7 mouse cellular contexts compared by ENCODE assay signal in genomic region chr16:81201992-81202391, GRCm38 (mm10). TPM values are rescaled to one million over a fixed set of nuclear protein-coding genes. Genes with fewer than 3 reads are reported as not detected.
A peak's percentile ranks its signal among the peaks of the same experiment; 100 is the strongest.
DNase-seq lines count a peak whose midpoint lies in the region; ATAC-seq lines count a peak whose summit lies in the region.

No protein-coding gene starts in this region.

- H3K27ac ChIP-seq in forebrain, embryonic 12.5 days = no peak overlapping the region

- H3K4me1 ChIP-seq in forebrain, embryonic 12.5 days = peaks cover 19% of the 10 kb centered on the region

- H3K27me3 ChIP-seq in forebrain, embryonic 12.5 days = no peaks in the 10 kb centered on the region

- H3K9ac ChIP-seq in forebrain, embryonic 12.5 days = no peak overlapping the region

- peak; percentile 18 for DNase-seq in urinary bladder, postnatal 14 days (ENCODE audit: low spot score)
- no peak for DNase-seq in urinary bladder, postnatal 4 days (ENCODE audit: low spot score in 2 of 2)
- DNase-seq in cerebellum, adult 11 months = peak; percentile 50
- peak; percentile 32 for DNase-seq in kidney, postnatal 10 days
- peak; percentile 46 for DNase-seq in lung, postnatal 10 days
- DNase-seq in right cerebral cortex, postnatal 36 days (ENCODE audit: low spot score in 2 of 2) = peak; percentile 47 to 67

- H3K4me2 ChIP-seq in forebrain, embryonic 12.5 days = peak overlapping the region; percentile 67

- peak overlapping the region; percentile 58 for H3K4me3 ChIP-seq in forebrain, embryonic 12.5 days (replicated peaks)

- 8% methylated on average over 4 of the region's 4 CpGs for WGBS in forebrain, embryonic 12.5 days

- no peak for ATAC-seq in forebrain, embryonic 12.5 days (ENCODE audit: low FRiP score)

- H3K9me3 ChIP-seq in forebrain, embryonic 12.5 days = no peaks in the 10 kb centered on the region

- H3K36me3 ChIP-seq in forebrain, embryonic 12.5 days (replicated peaks) = no peaks in the 10 kb centered on the region

RNA-seq across cellular contexts. Expression of gene Ncam2, which starts 1.5 kb away (rescaled TPM):
- 7.7 TPM in 2 replicates for polyA plus RNA-seq in forebrain, embryonic 12.5 days (2016; fragmentation: Nextera tagmentation; extraction: Ambion mirVana)

Comparison
In these comparisons a context has a peak if more than half of its experiments do, and no peak if none do; other contexts are left out.
1. DNase-seq: peak in urinary bladder, postnatal 14 days (single experiment), cerebellum, adult 11 months (single experiment), kidney, postnatal 10 days (single experiment), lung, postnatal 10 days (single experiment) and right cerebral cortex, postnatal 36 days (2 of 2); none in urinary bladder, postnatal 4 days (0 of 2).